Comparison of ENCODE assay signal across 27 mouse cellular contexts in the genomic region with DNA sequence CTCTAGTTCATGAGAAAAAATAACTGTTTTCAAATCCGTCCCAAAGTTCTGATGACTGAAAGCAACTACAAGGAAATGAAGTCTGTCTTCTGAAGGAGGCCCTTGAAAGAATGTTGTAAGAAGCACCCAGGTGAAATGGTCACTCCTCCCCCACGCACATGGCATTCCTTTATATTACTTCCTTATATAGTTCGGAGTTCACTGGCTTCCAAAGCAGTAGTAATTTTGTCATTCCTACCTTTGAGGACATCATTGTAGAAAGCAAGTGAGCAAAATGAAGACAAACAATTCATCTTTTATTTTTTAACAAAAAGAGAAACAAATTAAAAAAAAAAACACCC.
A peak's percentile ranks its signal among the peaks of the same experiment; 100 is the strongest.
DNase-seq lines count a peak whose midpoint lies in the region; ATAC-seq and TF ChIP-seq lines count a peak whose summit lies in the region.
"Had no signal": no experiment of that assay in that cellular context is flagged by ENCODE, and none has a peak within 500 bp of the region (broad histone marks: within the 10 kb centered on the region; RNA-seq: fewer than 3 reads in every experiment).

No protein-coding gene starts in this region.

- H3K4me2 ChIP-seq in limb, embryonic 13.5 days (replicated peaks): no peak overlapping the region
- H3K4me2 ChIP-seq in intestine, embryonic 15.5 days (replicated peaks): no peak overlapping the region
- H3K4me2 ChIP-seq in heart, embryonic 11.5 days: no peak overlapping the region
- H3K4me2 ChIP-seq: embryonic facial prominence, embryonic 13.5 days; forebrain, embryonic 12.5 days; forebrain, embryonic 15.5 days; heart, embryonic 12.5 days; heart, embryonic 15.5 days; hindbrain, embryonic 13.5 days had no signal

- no peak for TF ChIP-seq CTCF in embryonic fibroblast, embryonic 13.5 days (IDR thresholded peaks at IDR 0.05; ENCODE audit: borderline replicate concordance, insufficient read depth, low read length)

- 27% methylated on average over 3 of the region's 3 CpGs for WGBS in limb, embryonic 13.5 days
- 83% methylated on average over 3 of the region's 3 CpGs for WGBS in limb, embryonic 10.5 days
- 73% methylated on average over 3 of the region's 3 CpGs for WGBS in intestine, embryonic 15.5 days
- 21% methylated on average over 3 of the region's 3 CpGs for WGBS in large intestine, adult 2 months
- 78% methylated on average over 3 of the region's 3 CpGs for WGBS in heart, embryonic 11.5 days (ENCODE audit: insufficient replicate concordance)

- peaks cover 21% of the 10 kb centered on the region for H3K4me1 ChIP-seq in limb, embryonic 13.5 days
- H3K4me1 ChIP-seq in limb, embryonic 10.5 days: peaks cover 14% of the 10 kb centered on the region
- H3K4me1 ChIP-seq in embryonic fibroblast, embryonic 13.5 days (ENCODE audit: control insufficient read depth, insufficient read depth, low read length): peaks cover 8% of the 10 kb centered on the region; the same call in 1 of the 2 replicates
- H3K4me1 ChIP-seq in intestine, embryonic 15.5 days (replicated peaks): no peaks in the 10 kb centered on the region
- no peaks in the 10 kb centered on the region for H3K4me1 ChIP-seq in heart, embryonic 11.5 days (ENCODE audit: control insufficient read depth, insufficient read depth, low read length)
- H3K4me1 ChIP-seq: embryonic facial prominence, embryonic 10.5 days; forebrain, embryonic 12.5 days; forebrain, embryonic 15.5 days; heart, embryonic 12.5 days; heart, embryonic 15.5 days; hindbrain, embryonic 10.5 days; hindbrain, embryonic 13.5 days had no signal

- no peak overlapping the region for H3K4me3 ChIP-seq in limb, embryonic 13.5 days
- H3K4me3 ChIP-seq in limb, embryonic 10.5 days: no peak overlapping the region
- no peak overlapping the region for H3K4me3 ChIP-seq in embryonic fibroblast, embryonic 13.5 days (ENCODE audit: insufficient read depth, low read length)
- no peak overlapping the region for H3K4me3 ChIP-seq in intestine, embryonic 15.5 days (replicated peaks)
- H3K4me3 ChIP-seq in heart, embryonic 11.5 days (ENCODE audit: low read depth, low read length): no peak overlapping the region
- H3K4me3 ChIP-seq: embryonic facial prominence, embryonic 10.5 days; embryonic facial prominence, embryonic 13.5 days; forebrain, embryonic 12.5 days; forebrain, embryonic 15.5 days; heart, embryonic 12.5 days; heart, embryonic 15.5 days; hindbrain, embryonic 10.5 days; hindbrain, embryonic 13.5 days had no signal

- no peak overlapping the region for H3K9ac ChIP-seq in limb, embryonic 13.5 days
- H3K9ac ChIP-seq in intestine, embryonic 15.5 days: no peak overlapping the region
- H3K9ac ChIP-seq in heart, embryonic 11.5 days (ENCODE audit: low read depth, low read length): no peak overlapping the region
- H3K9ac ChIP-seq: embryonic facial prominence, embryonic 13.5 days; forebrain, embryonic 12.5 days; forebrain, embryonic 15.5 days; heart, embryonic 12.5 days; heart, embryonic 15.5 days; hindbrain, embryonic 13.5 days had no signal

- no peak overlapping the region for H3K27ac ChIP-seq in limb, embryonic 13.5 days
- no peak overlapping the region for H3K27ac ChIP-seq in limb, embryonic 10.5 days
- H3K27ac ChIP-seq in embryonic fibroblast, embryonic 13.5 days (ENCODE audit: insufficient read depth, low read length): peak overlapping the region; percentile 13; the same call in 1 of the 2 replicates
- no peak overlapping the region for H3K27ac ChIP-seq in intestine, embryonic 15.5 days
- H3K27ac ChIP-seq in heart, embryonic 11.5 days (ENCODE audit: low read depth, low read length): no peak overlapping the region
- H3K27ac ChIP-seq: embryonic facial prominence, embryonic 10.5 days; embryonic facial prominence, embryonic 13.5 days; forebrain, embryonic 12.5 days; forebrain, embryonic 15.5 days; heart, embryonic 15.5 days; hindbrain, embryonic 10.5 days; hindbrain, embryonic 13.5 days had no signal

- TF ChIP-seq POLR2A in embryonic fibroblast, embryonic 13.5 days (IDR thresholded peaks at IDR 0.05; ENCODE audit: low read depth, low read length): no peak

- H3K9me3 ChIP-seq in limb, embryonic 13.5 days: no peaks in the 10 kb centered on the region
- H3K9me3 ChIP-seq in limb, embryonic 10.5 days (replicated peaks): no peaks in the 10 kb centered on the region
- no peaks in the 10 kb centered on the region for H3K9me3 ChIP-seq in intestine, embryonic 15.5 days
- H3K9me3 ChIP-seq in heart, embryonic 11.5 days (replicated peaks; ENCODE audit: control insufficient read depth, low read length): 0 out of 2 replicates have a peak, but pooled peaks cover 2% of the 10 kb centered on the region
- H3K9me3 ChIP-seq: embryonic facial prominence, embryonic 10.5 days; embryonic facial prominence, embryonic 13.5 days; forebrain, embryonic 12.5 days; forebrain, embryonic 15.5 days; heart, embryonic 12.5 days; heart, embryonic 15.5 days; hindbrain, embryonic 10.5 days; hindbrain, embryonic 13.5 days had no signal

- 0 out of 2 replicates have a peak, but pooled peaks have one; percentile 15 for ATAC-seq in limb, embryonic 13.5 days (ENCODE audit: low FRiP score, low read depth)
- peak; percentile 69; the same call in 1 of the 2 replicates for ATAC-seq in intestine, embryonic 15.5 days
- ATAC-seq in erythroblast, adult 5-6 weeks (replicated peaks; ENCODE audit: low FRiP score, poor library complexity, severe bottlenecking): no peak
- no peak for ATAC-seq in heart, embryonic 11.5 days (replicated peaks; ENCODE audit: insufficient number of reproducible peaks, low FRiP score, low TSS enrichment)
- ATAC-seq: activated CD4-positive, CD25-positive, alpha-beta regulatory T cell, adult 4 months; forebrain, embryonic 15.5 days; hindbrain, embryonic 16.5 days had no signal

- peaks cover 28% of the 10 kb centered on the region for H3K27me3 ChIP-seq in limb, embryonic 13.5 days
- H3K27me3 ChIP-seq in limb, embryonic 10.5 days (ENCODE audit: low read depth, poor library complexity, severe bottlenecking): 0 out of 2 replicates have a peak, but pooled peaks cover 10% of the 10 kb centered on the region
- H3K27me3 ChIP-seq in intestine, embryonic 15.5 days (replicated peaks): no peaks in the 10 kb centered on the region
- no peaks in the 10 kb centered on the region for H3K27me3 ChIP-seq in heart, embryonic 11.5 days (ENCODE audit: control insufficient read depth, insufficient read depth, low read length)
- H3K27me3 ChIP-seq: embryonic facial prominence, embryonic 13.5 days; forebrain, embryonic 12.5 days; forebrain, embryonic 15.5 days; heart, embryonic 12.5 days; heart, embryonic 15.5 days; hindbrain, embryonic 13.5 days had no signal

- no peak for DNase-seq in limb, embryonic 10.5 days (ENCODE audit: low spot score)
- peak; percentile 24 for DNase-seq in large intestine, adult 2 months (ENCODE audit: low read depth, low spot score)
- DNase-seq: adrenal gland, adult 8-10 months; adrenal gland, postnatal 25 days; cerebellum, adult 11-12 months; cerebellum, adult 8-10 months; cerebellum, postnatal 10 days; cerebellum, postnatal 36 days; gastrocnemius, postnatal 14 days; heart, adult 11 months; heart, postnatal 10 days; heart, postnatal 36 days had no signal

- H3K36me3 ChIP-seq in limb, embryonic 13.5 days: no peaks in the 10 kb centered on the region
- no peaks in the 10 kb centered on the region for H3K36me3 ChIP-seq in limb, embryonic 10.5 days
- H3K36me3 ChIP-seq in intestine, embryonic 15.5 days: no peaks in the 10 kb centered on the region
- H3K36me3 ChIP-seq in heart, embryonic 11.5 days (ENCODE audit: control insufficient read depth, insufficient read depth, low read length): no peaks in the 10 kb centered on the region
- H3K36me3 ChIP-seq: embryonic facial prominence, embryonic 10.5 days; embryonic facial prominence, embryonic 13.5 days; forebrain, embryonic 12.5 days; forebrain, embryonic 15.5 days; heart, embryonic 12.5 days; heart, embryonic 15.5 days; hindbrain, embryonic 10.5 days; hindbrain, embryonic 13.5 days had no signal

Comparison
In these comparisons a context has a peak if more than half of its experiments do, and no peak if none do; other contexts are left out.
1. ATAC-seq: peak in limb, embryonic 13.5 days (single experiment) and intestine, embryonic 15.5 days (single experiment); none in erythroblast, adult 5-6 weeks (single experiment) and heart, embryonic 11.5 days (single experiment).